Mouse (Mus musculus): ENCODE measurements around the gene Ubtd2. TPM values are rescaled to one million over a fixed set of nuclear protein-coding genes. Genes with fewer than 3 reads are reported as not detected.

Gene Ubtd2
- polyA plus RNA-seq, 1 experiment from 2014 or later: 25.1 TPM

DNA sequence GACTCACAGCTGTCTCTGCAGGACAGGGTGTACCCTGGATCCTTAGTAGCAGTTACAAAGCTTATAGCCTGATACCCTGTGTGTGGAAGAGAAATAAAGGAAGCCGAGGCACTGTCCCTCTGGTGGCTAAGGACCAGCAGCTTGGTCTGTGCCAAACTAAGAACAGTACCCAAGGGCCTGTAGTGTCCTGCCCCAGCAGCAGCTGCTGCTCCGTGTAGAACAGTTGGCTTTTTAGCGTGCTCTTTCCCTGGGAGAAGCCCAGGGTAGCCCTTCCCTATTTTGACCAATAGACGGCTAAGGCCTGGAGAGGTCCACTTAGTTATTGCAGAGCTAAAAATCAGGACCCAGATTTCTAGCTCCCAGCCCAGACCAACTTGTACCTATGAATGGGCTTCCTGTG lies 30.6 kb upstream of the Ubtd2 start:
- Histone ChIP-seq H3K27me3 (replicated peaks; ENCODE audit: insufficient read depth, low read length) (no peaks in the 10 kb centered on the region), H3K4me2 (replicated peaks; ENCODE audit: low read depth, low read length) (no peak overlapping the region), H3K4me3 (ENCODE audit: low read depth, low read length) (no peak overlapping the region), H3K9ac (replicated peaks; ENCODE audit: low read depth) (no peak overlapping the region), H3K36me3 (ENCODE audit: insufficient read depth, low read length) (0 out of 2 replicates have a peak, but pooled peaks cover 15% of the 10 kb centered on the region), H3K27ac (ENCODE audit: low read length) (no peak overlapping the region), H3K4me1 (ENCODE audit: insufficient read depth, low read depth, low read length) (peaks cover 5% of the 10 kb centered on the region; the same call in 1 of the 2 replicates), H3K9me3 (ENCODE audit: low read length) (no peaks in the 10 kb centered on the region)
- TF ChIP-seq EP300 (IDR thresholded peaks at IDR 0.05) (no peak), CTCF (IDR thresholded peaks at IDR 0.05) (no peak)
- WGBS: 76% methylated on average over 4 of the region's 4 CpGs
- no peak for DNase-seq (ENCODE audit: low spot score)
- no peak for ATAC-seq

DNA sequence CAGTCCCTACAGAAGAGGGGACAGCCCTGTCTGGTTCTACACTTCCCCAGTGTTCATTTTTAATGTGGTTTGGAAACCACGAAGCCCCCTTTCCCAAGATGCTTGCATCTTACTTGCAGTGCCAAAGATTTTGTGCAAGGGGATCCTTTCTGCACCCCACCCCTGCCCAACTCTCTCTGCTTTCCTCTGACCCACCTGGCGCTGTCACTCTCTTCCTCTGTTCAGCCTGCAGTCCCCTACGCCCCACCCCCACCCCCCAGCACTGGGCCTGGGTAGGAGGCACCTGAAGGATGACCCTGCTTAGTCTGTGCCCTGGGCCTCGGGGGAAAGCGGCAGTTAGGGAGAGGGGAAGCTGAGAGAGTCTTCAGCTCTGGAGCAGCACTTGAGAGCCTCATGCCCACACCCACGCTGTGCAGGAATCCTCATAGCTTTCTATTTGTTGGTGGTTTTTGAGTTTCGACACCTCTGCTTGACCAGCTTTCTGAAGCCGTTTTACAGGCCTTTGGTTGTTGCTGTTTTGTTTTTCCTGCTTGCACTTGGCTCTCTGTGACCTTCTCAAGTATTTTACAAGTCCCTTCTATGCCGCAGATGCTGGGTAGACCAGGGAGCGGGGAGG lies 30.0 kb upstream of the Ubtd2 start:
- Histone ChIP-seq H3K4me2 (replicated peaks; ENCODE audit: low read depth, low read length) (no peak overlapping the region), H3K9me3 (ENCODE audit: low read length) (no peaks in the 10 kb centered on the region), H3K27ac (ENCODE audit: low read length) (peak overlapping the region; percentile 9; the same call in 1 of the 2 replicates), H3K4me1 (ENCODE audit: insufficient read depth, low read depth, low read length) (peaks cover 5% of the 10 kb centered on the region; the same call in 1 of the 2 replicates), H3K4me3 (ENCODE audit: low read depth, low read length) (no peak overlapping the region), H3K27me3 (replicated peaks; ENCODE audit: insufficient read depth, low read length) (no peaks in the 10 kb centered on the region), H3K36me3 (ENCODE audit: insufficient read depth, low read length) (0 out of 2 replicates have a peak, but pooled peaks cover 11% of the 10 kb centered on the region), H3K9ac (replicated peaks; ENCODE audit: low read depth) (no peak overlapping the region)
- DNase-seq (ENCODE audit: low spot score) (peak; percentile 66), ATAC-seq (peak; percentile 69)
- TF ChIP-seq CTCF (IDR thresholded peaks at IDR 0.05) (no peak), EP300 (IDR thresholded peaks at IDR 0.05) (no peak)
- 60% methylated on average over 9 of the region's 10 CpGs for WGBS

DNA sequence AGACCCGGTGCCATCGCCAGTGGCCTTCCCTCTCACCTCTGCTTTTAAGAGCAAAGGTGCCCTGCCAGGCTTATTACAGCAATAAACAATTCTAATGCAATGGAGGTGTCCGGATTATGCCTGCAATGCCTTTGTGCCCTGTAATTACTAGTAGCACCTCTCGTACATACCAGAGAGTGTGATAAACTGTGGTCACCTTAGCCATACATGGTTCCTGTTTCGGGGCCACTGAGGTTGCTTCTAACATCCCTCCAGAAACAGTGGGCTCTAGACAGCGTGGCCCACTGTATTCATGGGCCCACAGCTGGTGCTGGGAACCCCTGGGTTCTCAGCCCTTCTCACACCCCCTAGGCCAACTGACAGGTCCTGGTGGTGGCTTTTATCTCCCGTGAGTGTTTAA lies 27.6 kb upstream of the Ubtd2 start:
- WGBS: 77% methylated on average over 7 of the region's 7 CpGs
- Histone ChIP-seq H3K4me2 (replicated peaks; ENCODE audit: low read depth, low read length) (no peak overlapping the region), H3K27ac (ENCODE audit: low read length) (no peak overlapping the region), H3K4me1 (ENCODE audit: insufficient read depth, low read depth, low read length) (peaks cover 5% of the 10 kb centered on the region; the same call in 1 of the 2 replicates), H3K36me3 (ENCODE audit: insufficient read depth, low read length) (no peaks in the 10 kb centered on the region), H3K9me3 (ENCODE audit: low read length) (no peaks in the 10 kb centered on the region), H3K4me3 (ENCODE audit: low read depth, low read length) (no peak overlapping the region), H3K9ac (replicated peaks; ENCODE audit: low read depth) (no peak overlapping the region), H3K27me3 (replicated peaks; ENCODE audit: insufficient read depth, low read length) (no peaks in the 10 kb centered on the region)
- DNase-seq (ENCODE audit: low spot score): no peak
- ATAC-seq: no peak
- TF ChIP-seq CTCF (IDR thresholded peaks at IDR 0.05) (no peak), EP300 (IDR thresholded peaks at IDR 0.05) (no peak)

DNA sequence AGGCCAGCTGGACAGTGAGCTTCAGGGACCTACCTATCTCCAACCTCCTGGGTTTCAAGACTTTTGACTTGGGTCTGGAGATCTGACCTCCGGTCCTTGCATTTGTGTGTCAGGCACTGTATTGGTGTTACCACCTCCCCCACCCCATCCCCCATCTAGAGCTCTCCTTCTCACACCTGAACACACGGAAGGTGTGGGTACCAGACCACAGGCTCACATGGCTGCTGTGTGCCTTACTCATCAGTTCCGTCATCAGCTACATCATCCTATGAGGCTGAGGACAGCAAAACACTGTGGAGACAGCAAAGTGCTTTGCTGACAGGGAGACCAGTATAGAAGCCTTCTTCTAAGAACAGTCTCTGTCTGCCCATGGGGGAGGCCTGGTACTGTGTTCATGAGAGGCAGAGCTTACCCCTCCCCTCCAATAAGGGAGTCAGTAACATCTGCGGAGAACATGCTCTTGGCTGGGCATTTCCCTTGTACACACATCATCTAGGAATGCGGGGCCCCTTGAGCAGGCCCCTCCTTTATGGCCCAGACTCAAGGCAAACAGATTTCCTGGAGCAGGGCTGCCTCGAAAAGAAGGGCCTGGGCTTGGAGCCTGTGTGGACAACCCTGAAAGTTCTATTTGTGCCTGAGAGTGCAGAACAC lies 19.6 kb upstream of the Ubtd2 start:
- no peaks in the 10 kb centered on the region for H3K36me3 ChIP-seq (ENCODE audit: insufficient read depth, low read length)
- WGBS: 36% methylated on average over 6 of the region's 6 CpGs
- no peak overlapping the region for H3K9ac ChIP-seq (replicated peaks; ENCODE audit: low read depth)
- no peaks in the 10 kb centered on the region for H3K27me3 ChIP-seq (replicated peaks; ENCODE audit: insufficient read depth, low read length)
- H3K27ac ChIP-seq (ENCODE audit: low read length): peak overlapping the region; percentile 14; the same call in 1 of the 2 replicates
- H3K4me1 ChIP-seq (ENCODE audit: insufficient read depth, low read depth, low read length): no peaks in the 10 kb centered on the region; the same call in 1 of the 2 replicates
- DNase-seq (ENCODE audit: low spot score) (peak; percentile 94), ATAC-seq (peak; percentile 98)
- TF ChIP-seq CTCF (IDR thresholded peaks at IDR 0.05) (no peak), EP300 (IDR thresholded peaks at IDR 0.05) (peak; percentile 55; the same call in 1 of the 2 replicates)
- no peak overlapping the region for H3K4me3 ChIP-seq (ENCODE audit: low read depth, low read length)
- no peak overlapping the region for H3K4me2 ChIP-seq (replicated peaks; ENCODE audit: low read depth, low read length)
- no peaks in the 10 kb centered on the region for H3K9me3 ChIP-seq (ENCODE audit: low read length)

DNA sequence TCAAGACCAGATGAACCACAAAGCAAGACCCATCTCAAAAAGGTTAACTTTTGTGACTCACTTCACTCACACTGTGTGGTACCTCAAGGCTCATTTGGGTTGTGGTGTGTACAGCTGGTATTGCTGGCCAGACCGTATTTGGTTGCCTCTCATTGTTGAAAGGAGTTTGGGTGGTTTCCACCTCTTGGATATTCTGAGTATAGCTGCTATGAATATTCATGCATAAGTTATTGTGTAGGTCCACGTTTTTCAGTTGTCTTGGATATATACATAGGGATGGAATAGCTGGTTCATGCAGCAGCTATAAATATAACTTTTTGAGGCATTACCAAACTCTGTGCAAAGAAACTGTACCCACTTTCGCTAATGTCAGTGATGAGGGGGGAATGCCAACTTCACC lies 12.6 kb upstream of the Ubtd2 start:
- TF ChIP-seq CTCF (IDR thresholded peaks at IDR 0.05) (no peak), EP300 (IDR thresholded peaks at IDR 0.05) (no peak)
- no peaks in the 10 kb centered on the region for H3K4me1 ChIP-seq (ENCODE audit: insufficient read depth, low read depth, low read length)
- H3K9ac ChIP-seq (replicated peaks; ENCODE audit: low read depth): no peak overlapping the region
- no peak for DNase-seq (ENCODE audit: low spot score)
- H3K4me2 ChIP-seq (replicated peaks; ENCODE audit: low read depth, low read length): no peak overlapping the region
- H3K27me3 ChIP-seq (replicated peaks; ENCODE audit: insufficient read depth, low read length): no peaks in the 10 kb centered on the region
- H3K4me3 ChIP-seq (ENCODE audit: low read depth, low read length): no peak overlapping the region
- no peak for ATAC-seq
- no peaks in the 10 kb centered on the region for H3K36me3 ChIP-seq (ENCODE audit: insufficient read depth, low read length)
- WGBS: 83% methylated on average over 3 of the region's 3 CpGs
- no peaks in the 10 kb centered on the region for H3K9me3 ChIP-seq (ENCODE audit: low read length)
- no peak overlapping the region for H3K27ac ChIP-seq (ENCODE audit: low read length)

DNA sequence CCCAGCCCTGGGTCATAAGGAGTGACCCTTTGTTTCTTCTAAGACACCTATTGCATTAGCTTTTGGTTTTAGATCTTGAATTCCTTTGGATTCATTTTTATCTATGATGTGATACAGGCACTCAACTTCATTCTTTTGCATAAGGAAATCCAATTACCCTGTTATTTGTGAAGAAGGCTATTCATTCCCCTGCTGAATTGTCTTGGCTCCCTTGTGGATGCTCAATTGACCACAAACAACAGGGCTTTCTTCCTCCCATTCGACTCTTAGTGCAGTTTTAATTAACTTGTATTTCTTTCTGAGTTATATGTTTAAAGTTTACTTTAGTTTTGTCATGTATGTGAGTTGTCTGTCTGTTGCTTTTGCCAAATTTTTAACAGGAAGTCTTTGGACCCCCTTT lies 10.9 kb upstream of the Ubtd2 start:
- DNase-seq (ENCODE audit: low spot score): no peak
- Histone ChIP-seq H3K9me3 (ENCODE audit: low read length) (no peaks in the 10 kb centered on the region), H3K4me1 (ENCODE audit: insufficient read depth, low read depth, low read length) (no peaks in the 10 kb centered on the region), H3K4me3 (ENCODE audit: low read depth, low read length) (no peak overlapping the region), H3K27ac (ENCODE audit: low read length) (no peak overlapping the region), H3K27me3 (replicated peaks; ENCODE audit: insufficient read depth, low read length) (no peaks in the 10 kb centered on the region), H3K36me3 (ENCODE audit: insufficient read depth, low read length) (no peaks in the 10 kb centered on the region), H3K4me2 (replicated peaks; ENCODE audit: low read depth, low read length) (no peak overlapping the region), H3K9ac (replicated peaks; ENCODE audit: low read depth) (no peak overlapping the region)
- no peak for TF ChIP-seq EP300 (IDR thresholded peaks at IDR 0.05)
- TF ChIP-seq CTCF (IDR thresholded peaks at IDR 0.05): no peak
- 47% methylated on average over 1 of the region's 1 CpGs for WGBS
- ATAC-seq: no peak

Data from lung, postnatal 0 days (tissue).